Mouse (Mus musculus): ENCODE results near the gene Stard3.
A peak's percentile ranks its signal among the peaks of the same experiment; 100 is the strongest.

Stard3 gene

GRCm38 (mm10) chr11:98358161-98359083 is at the start of gene Stard3:
TSS of gene Stard3 (plus strand) at chr11:98358368.
- peak; percentile 96 for DNase-seq (ENCODE audit: inconsistent ontology term)

DNA sequence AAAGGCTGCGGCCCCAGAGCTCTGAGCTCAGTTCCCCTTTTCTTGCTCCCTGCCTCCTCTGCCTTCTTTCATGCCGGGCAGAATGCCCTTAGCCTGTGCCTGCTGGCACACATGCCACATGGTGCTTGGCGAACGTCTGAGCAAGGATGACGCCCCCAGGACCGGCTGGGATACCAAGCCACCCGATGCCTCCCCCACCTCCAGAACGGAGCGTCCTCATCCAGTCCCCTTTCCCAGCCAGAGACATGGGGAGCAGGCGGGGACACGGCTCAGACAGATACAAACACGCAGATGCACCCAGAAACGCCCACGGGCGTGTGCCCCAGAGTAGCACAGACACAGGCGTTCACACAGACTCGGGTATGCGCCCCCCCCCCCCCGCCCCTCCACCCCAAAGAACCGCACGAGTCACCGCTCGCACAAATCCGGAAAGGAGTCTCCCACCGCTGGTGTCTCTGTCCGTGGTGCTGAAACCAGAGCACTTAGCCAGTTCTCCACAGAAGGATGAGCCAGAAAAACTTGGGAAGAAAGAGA is 44.3 kb upstream of the Stard3 start:
- peak; percentile 63 for DNase-seq (ENCODE audit: inconsistent ontology term)

DNA sequence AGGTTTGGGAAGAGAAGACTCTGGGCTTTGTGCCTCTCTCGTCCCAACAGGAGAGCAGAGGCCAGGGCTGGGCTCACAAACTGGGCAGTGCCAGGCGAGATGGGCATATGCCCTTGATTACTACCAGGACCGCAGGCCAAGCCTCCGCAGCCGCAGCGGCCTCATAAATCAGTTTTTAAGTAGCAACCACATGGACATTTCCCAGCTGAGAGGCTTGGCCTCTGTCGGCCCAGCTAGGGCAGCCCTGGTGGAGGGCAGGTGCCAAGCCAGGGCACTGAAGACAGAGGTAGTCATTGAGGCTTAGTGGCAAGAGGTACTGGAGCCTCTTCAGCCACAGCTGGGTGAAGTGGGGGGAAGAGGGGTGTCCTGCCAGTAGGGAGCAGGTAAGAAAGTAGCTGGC is 40.7 kb upstream of the Stard3 start:
- DNase-seq (ENCODE audit: inconsistent ontology term): no peak

- DNase-seq (ENCODE audit: inconsistent ontology term): no peak
These were observed 39.6 kb upstream of the Stard3 start for GRCm38 (mm10) chr11:98318421-98319116.

- DNase-seq (ENCODE audit: inconsistent ontology term): no peak
These were observed 39.0 kb upstream of the Stard3 start for GRCm38 (mm10) chr11:98319120-98319519.

- DNase-seq (ENCODE audit: inconsistent ontology term): no peak
These were observed 38.6 kb upstream of the Stard3 start for GRCm38 (mm10) chr11:98319544-98319943.

- no peak for DNase-seq (ENCODE audit: inconsistent ontology term)
These were observed 38.2 kb upstream of the Stard3 start for GRCm38 (mm10) chr11:98319944-98320343.

DNA sequence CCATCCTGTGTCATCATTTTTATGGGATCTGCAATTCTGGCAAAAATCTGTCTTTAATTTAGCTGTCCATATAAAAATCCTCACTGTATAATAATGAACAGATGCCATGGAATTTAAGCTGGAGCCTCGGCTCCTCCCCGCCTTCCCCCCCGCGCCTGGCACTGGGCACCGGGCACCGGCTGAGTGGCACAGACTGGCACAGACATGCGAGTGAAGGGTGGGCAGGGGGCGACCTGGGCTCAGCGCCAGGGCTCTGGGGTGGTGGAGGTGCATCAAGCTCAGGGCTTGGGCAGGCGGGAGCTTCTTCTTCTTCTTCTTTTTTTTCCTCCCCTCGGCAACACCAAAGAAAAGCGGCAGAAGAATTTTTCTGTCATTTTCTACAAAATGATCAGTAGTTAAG is 37.8 kb upstream of the Stard3 start:
- DNase-seq (ENCODE audit: inconsistent ontology term): no peak

- DNase-seq (ENCODE audit: inconsistent ontology term): no peak
These were observed 37.1 kb upstream of the Stard3 start for GRCm38 (mm10) chr11:98320806-98321676.

GRCm38 (mm10) chr11:98321677-98322003 is 36.5 kb upstream of the Stard3 start:
- DNase-seq (ENCODE audit: inconsistent ontology term): no peak

DNA sequence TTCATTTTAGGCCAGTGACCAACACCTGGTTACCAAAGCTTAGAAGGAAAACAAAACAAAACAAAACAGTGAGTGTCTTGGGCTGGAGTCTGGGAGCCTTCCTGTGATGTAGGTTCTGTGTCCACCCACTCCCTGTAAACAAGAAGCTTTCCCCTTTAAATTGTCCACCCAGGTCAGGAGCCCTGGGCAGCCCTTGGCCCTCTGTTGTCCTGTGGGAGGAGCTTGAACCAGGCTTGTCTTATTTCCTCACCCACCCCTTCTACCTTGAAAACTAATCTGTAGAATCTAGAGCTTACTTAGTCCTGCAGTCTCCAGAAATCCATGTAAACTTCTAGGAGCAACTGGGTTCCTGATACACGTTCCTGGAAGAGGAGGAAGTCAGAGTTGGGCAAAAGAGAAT is 36.0 kb upstream of the Stard3 start:
- no peak for DNase-seq (ENCODE audit: inconsistent ontology term)

- DNase-seq (ENCODE audit: inconsistent ontology term): no peak
These were observed 34.9 kb upstream of the Stard3 start for GRCm38 (mm10) chr11:98323136-98323866.

- peak; percentile 54 for DNase-seq (ENCODE audit: inconsistent ontology term)
These were observed 34.2 kb upstream of the Stard3 start for GRCm38 (mm10) chr11:98323933-98324332.

DNA sequence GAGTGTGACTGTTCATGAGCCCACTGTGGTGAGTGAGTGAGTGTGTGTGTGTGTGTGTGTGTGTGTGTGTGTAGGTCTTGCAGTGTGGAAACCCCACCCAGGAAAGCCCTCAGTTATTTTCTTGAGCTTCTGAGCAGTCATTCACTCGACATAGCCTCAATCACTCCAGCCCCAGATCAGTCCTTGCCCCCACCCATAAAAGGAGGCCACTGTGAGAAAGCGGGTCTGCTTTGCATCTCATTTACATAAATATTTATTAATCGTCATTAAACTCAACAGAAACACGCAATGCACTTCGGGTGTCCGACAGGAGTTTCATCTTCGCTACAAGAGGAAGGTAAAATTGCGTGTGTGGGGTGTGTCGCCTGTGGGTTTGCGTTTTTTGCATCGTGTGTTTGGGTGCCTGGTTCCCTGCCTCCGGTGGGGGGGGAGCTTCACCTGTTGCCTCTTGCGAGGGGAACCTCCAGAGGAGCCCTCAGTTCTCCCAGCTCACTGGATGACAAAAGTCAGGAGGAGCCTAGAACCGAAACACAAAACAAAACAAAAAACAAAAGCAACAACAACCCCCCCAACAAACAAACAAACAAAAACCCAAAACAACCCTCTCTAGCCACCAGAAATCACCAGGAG is 32.9 kb upstream of the Stard3 start:
- no peak for DNase-seq (ENCODE audit: inconsistent ontology term)

DNA sequence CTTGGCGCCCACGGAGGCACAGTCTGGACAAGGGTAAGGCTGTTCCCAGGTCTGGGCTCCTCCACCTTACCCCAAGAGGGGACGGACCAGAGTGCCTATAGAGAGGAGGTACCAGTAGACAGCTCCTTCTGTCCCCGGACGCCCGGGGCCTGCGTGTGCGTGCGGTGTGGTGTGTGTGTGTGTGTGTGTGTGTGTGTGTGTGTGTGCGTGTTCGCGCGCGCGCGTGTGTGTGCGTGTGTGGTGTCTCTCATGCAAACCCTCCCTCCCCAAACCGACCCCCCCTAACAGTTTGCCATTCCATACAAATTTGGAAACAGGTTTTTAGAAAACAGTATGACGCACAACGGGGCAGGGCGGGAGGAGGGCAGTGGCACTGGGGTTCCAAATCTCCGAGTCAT is 32.3 kb upstream of the Stard3 start:
- no peak for DNase-seq (ENCODE audit: inconsistent ontology term)

DNA sequence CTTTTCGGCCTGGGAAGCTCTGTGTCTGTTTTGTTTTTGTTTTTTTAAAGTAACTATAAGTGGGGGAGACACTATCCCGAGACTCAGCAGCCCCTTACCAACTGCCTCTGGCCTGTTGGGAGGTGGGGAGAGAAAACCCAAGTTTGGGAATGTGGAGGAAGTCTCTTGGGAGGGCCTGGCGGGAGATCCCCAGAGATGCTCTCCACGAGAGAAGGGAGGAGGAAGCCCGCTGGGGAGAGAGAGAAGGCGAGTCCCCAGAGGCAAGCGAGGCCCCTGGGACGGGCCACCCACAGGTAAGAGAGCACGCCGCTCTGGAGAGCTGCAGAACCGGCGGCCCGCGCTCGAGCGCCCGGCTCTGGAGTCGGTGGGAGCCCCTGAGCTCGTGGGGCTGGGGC is 31.4 kb upstream of the Stard3 start:
- DNase-seq (ENCODE audit: inconsistent ontology term): no peak

DNA sequence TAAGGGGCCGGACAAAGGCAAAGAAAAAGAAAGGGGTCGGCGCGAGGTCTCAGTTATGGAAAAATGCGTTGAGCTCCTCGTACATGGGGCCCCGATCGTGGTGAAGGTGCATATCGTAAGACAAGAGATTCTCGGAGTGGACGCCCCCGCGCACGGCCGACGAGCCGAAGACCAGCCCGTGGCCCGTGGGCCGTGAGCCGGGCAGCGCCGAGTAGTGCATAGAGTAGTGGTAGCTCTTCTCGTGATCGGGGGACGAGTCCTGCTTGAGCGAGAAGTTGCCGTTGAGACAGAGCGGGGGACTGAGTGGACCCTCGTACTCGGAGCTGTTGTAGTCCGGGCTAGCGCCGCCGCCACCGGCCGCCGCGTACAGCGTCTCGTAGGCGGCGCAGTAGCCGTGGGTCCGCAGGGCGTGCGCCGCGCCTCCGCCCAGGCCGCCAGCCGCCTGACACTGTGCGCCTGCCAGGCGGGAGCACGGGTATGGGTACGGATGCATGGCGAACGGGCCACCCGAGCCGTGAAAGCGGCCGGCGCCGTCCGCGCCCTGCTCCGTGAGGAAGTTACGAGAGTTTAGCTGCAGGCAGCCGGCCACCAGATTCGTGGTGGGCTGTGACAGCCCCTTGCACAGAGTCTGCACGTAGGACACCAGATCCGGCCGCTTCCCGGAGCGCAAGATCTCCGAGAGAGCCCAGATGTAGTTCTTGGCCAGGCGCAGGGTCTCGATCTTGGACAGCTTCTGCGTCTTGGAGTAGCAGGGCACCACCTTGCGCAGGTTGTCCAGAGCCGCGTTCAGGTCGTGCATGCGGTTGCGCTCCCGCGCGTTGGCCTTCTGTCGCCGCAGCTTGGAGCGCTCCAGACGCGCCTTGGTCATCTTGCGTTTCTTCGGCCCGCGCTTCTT is 30.8 kb upstream of the Stard3 start:
- DNase-seq (ENCODE audit: inconsistent ontology term): no peak

DNA sequence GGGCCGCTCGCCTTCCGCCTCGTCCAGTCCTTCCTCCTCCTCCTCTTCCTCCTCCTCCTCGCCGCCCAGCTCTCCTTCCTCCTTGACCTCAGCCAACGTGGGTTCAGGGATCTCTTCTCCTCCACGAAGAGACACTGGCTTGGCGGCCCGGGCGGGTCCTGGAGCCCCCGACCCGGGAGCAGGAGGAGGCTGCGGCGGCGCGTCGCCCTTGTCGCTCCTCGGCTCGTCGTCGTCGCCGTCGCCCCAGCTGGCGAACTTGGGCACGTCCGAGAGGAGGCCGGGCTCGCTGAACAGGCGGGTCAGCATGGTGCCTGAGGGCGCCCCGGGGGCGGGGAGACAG is 30.2 kb upstream of the Stard3 start:
- DNase-seq (ENCODE audit: inconsistent ontology term): no peak

- DNase-seq (ENCODE audit: inconsistent ontology term): no peak
These were observed 29.6 kb upstream of the Stard3 start for GRCm38 (mm10) chr11:98328371-98329069.

Measured in Muller cell, postnatal 12 days (primary cell).